Mouse (Mus musculus) heart, postnatal 0 days (tissue): ENCODE results near the gene Wars2.

Source experiments
- CTCF ChIP-seq: IDR thresholded peaks from 2 replicates; pipeline ENCODE4 v1.5.1; 2016; ENCODE audit warnings: antibody characterized with exemption, control low read depth, low read depth
- EP300 ChIP-seq: IDR thresholded peaks from 2 replicates; pipeline ENCODE4 v1.6.1; 2016; ENCODE audit warnings: antibody characterized with exemption, low read depth

- TF ChIP-seq CTCF = no peak
- no peak for TF ChIP-seq EP300
Observed at GRCm38 (mm10) chr3:99252461-99253091, 111.7 kb downstream of the Wars2 start.
